Mouse (Mus musculus) stomach, embryonic 14.5 days (tissue): Measurements from ENCODE around the gene Best3. TPM values are rescaled to one million over a fixed set of nuclear protein-coding genes. Genes with fewer than 3 reads are reported as not detected.

Experiments
- ATAC-seq: fragments of 200-750 bp; cut with Nextera tagmentation; 2 replicates; pipeline ENCODE4 v1.8.0; 2017; ENCODE audit warnings: low read depth, moderate TSS enrichment; ENCODE audit not compliant: insufficient number of reproducible peaks, insufficient read depth, low FRiP score
- H3K27ac ChIP-seq: fragments of 300-500 bp; sonication (generic); 2 replicates; pipeline ENCODE4 v1.5.1; 2014; ENCODE audit warnings: mild to moderate bottlenecking, low read length, moderate library complexity, mixed read lengths
- H3K27me3 ChIP-seq: fragments of 300-500 bp; sonication (generic); 2 replicates; pipeline ENCODE4 v1.6.1; 2014; ENCODE audit warnings: low read length, control low read depth, mixed read lengths; ENCODE audit not compliant: control insufficient read depth, insufficient read depth
- H3K36me3 ChIP-seq: fragments of 300-500 bp; sonication (generic); 2 replicates; pipeline ENCODE4 v1.6.1; 2014; ENCODE audit warnings: mild to moderate bottlenecking, control low read depth, low read length, moderate library complexity, mixed read lengths; ENCODE audit not compliant: control insufficient read depth, insufficient read depth
- H3K4me1 ChIP-seq: fragments of 300-500 bp; sonication (generic); 2 replicates; pipeline ENCODE4 v1.6.1; 2014; ENCODE audit warnings: low read length, control low read depth, mixed read lengths; ENCODE audit not compliant: control insufficient read depth, insufficient read depth
- H3K4me2 ChIP-seq: fragments of 300-500 bp; sonication (generic); replicated peaks from 2 replicates; pipeline ENCODE4 v1.6.1; 2014; ENCODE audit warnings: low read depth, low read length, control low read depth
- H3K4me3 ChIP-seq: fragments of 300-500 bp; sonication (generic); 2 replicates; pipeline ENCODE4 v1.5.1; 2014; ENCODE audit warnings: low read depth, low read length, control low read depth
- H3K9ac ChIP-seq: fragments of 300-500 bp; sonication (generic); replicated peaks from 2 replicates; pipeline ENCODE4 v1.6.1; 2014; ENCODE audit warnings: low read depth, mild to moderate bottlenecking, control low read depth, low read length, moderate library complexity, mixed read lengths
- H3K9me3 ChIP-seq: fragments of 300-500 bp; sonication (generic); 2 replicates; pipeline ENCODE4 v1.6.1; 2016; ENCODE audit warnings: low read depth, low read length, control low read depth; ENCODE audit not compliant: control insufficient read depth
- WGBS: fragments of 180-500 bp; shearing (Covaris S2); extraction: QIAGEN DNeasy Blood & Tissue Kit; methylation state at CpG from one replicate; pipeline ENCODE4 v1.1.7; 2014; 5-methylcytosine and 5-hydroxymethylcytosine counted together
- polyA plus RNA-seq: library from polyadenylated mRNA; unstranded; fragments of >200 nt; fragmentation: Nextera tagmentation; extraction: Ambion mirVana; gene quantifications from 2 replicates; pipeline ENCODE4 v1.2.1, GENCODE M21; 2014

The Best3 gene
- polyA plus RNA-seq, 1 experiment from 2014 or later, result not detected

- no peak overlapping the region for H3K9ac ChIP-seq
- 0 out of 2 replicates have a peak, but pooled peaks cover 5% of the 10 kb centered on the region for H3K4me1 ChIP-seq
- no peak overlapping the region for H3K4me3 ChIP-seq
- ATAC-seq, result no peak
- 83% methylated on average over 4 of the region's 4 CpGs for WGBS
- H3K27ac ChIP-seq, result no peak overlapping the region
- H3K27me3 ChIP-seq, result no peaks in the 10 kb centered on the region
- H3K9me3 ChIP-seq, result no peaks in the 10 kb centered on the region
- no peak overlapping the region for H3K4me2 ChIP-seq
- H3K36me3 ChIP-seq, result peaks cover 50% of the 10 kb centered on the region
These were observed 63.1 kb downstream of the Best3 start for GRCm38 (mm10) chr10:117049253-117049652.

GRCm38 (mm10) chr10:117049961-117050597 is 64.0 kb downstream of the Best3 start:
- Histone ChIP-seq H3K4me2 (no peak overlapping the region), H3K27ac (no peak overlapping the region), H3K9me3 (no peaks in the 10 kb centered on the region), H3K27me3 (no peaks in the 10 kb centered on the region), H3K9ac (no peak overlapping the region), H3K36me3 (peaks cover 59% of the 10 kb centered on the region), H3K4me3 (no peak overlapping the region), H3K4me1 (0 out of 2 replicates have a peak, but pooled peaks cover 5% of the 10 kb centered on the region)
- no peak for ATAC-seq
- WGBS, result 86% methylated on average over 4 of the region's 4 CpGs

GRCm38 (mm10) chr10:117055668-117056067 is 69.6 kb downstream of the Best3 start:
- no peak for ATAC-seq
- no peak overlapping the region for H3K9ac ChIP-seq
- H3K4me3 ChIP-seq, result no peak overlapping the region
- H3K27ac ChIP-seq, result no peak overlapping the region
- no peaks in the 10 kb centered on the region for H3K9me3 ChIP-seq
- H3K4me1 ChIP-seq, result no peaks in the 10 kb centered on the region
- H3K36me3 ChIP-seq, result peaks cover 95% of the 10 kb centered on the region
- H3K4me2 ChIP-seq, result no peak overlapping the region
- WGBS, result 87% methylated on average over 4 of the region's 4 CpGs
- no peaks in the 10 kb centered on the region for H3K27me3 ChIP-seq

- WGBS, result 3% methylated on average over 15 of the region's 15 CpGs
- no peak for ATAC-seq
- Histone ChIP-seq H3K4me1 (no peaks in the 10 kb centered on the region), H3K9me3 (no peaks in the 10 kb centered on the region), H3K4me3 (peak overlapping the region; percentile 95), H3K36me3 (peaks cover 38% of the 10 kb centered on the region), H3K4me2 (peak overlapping the region; percentile 92), H3K27me3 (no peaks in the 10 kb centered on the region), H3K9ac (peak overlapping the region; percentile 69), H3K27ac (peak overlapping the region; percentile 93; the same call in 1 of the 2 replicates)
These were observed 76.8 kb downstream of the Best3 start for GRCm38 (mm10) chr10:117062894-117063253.

GRCm38 (mm10) chr10:117063254-117064021 is 77.3 kb downstream of the Best3 start, which contains the start of gene Cct2:
TSS of gene Cct2 (minus strand) at chr10:117063814.
- peak; percentile 94 for ATAC-seq
- WGBS, result under 1% methylated on average over 67 of the region's 68 CpGs

GRCm38 (mm10) chr10:117064076-117064475 is 78.0 kb downstream of the Best3 start:
- ATAC-seq, result peak; percentile 39; the same call in 1 of the 2 replicates
- WGBS, result 7% methylated on average over 7 of the region's 7 CpGs
- no peaks in the 10 kb centered on the region for H3K27me3 ChIP-seq

More at GRCm38 (mm10) chr10:117063254-117064021, 77.3 kb downstream of the Best3 start, which contains the start of gene Cct2:
- peak within 1 kb of the TSS; percentile 92 for H3K4me2 ChIP-seq
- H3K9me3 ChIP-seq, result no peaks in the 10 kb centered on the region
- H3K4me3 ChIP-seq, result peak within 1 kb of the TSS; percentile 95
- H3K27ac ChIP-seq, result peak within 1 kb of the TSS; percentile 93
- H3K4me1 ChIP-seq, result no peaks in the 10 kb centered on the region
- peak within 1 kb of the TSS; percentile 69 for H3K9ac ChIP-seq
- H3K27me3 ChIP-seq, result no peaks in the 10 kb centered on the region
- peaks cover 34% of the 10 kb centered on the region for H3K36me3 ChIP-seq

GRCm38 (mm10) chr10:117069109-117069508 is 83.0 kb downstream of the Best3 start:
- H3K9ac ChIP-seq, result no peak overlapping the region
- H3K27ac ChIP-seq, result no peak overlapping the region
- H3K9me3 ChIP-seq, result no peaks in the 10 kb centered on the region
- no peaks in the 10 kb centered on the region for H3K4me1 ChIP-seq
- no peaks in the 10 kb centered on the region for H3K27me3 ChIP-seq
- peaks cover 23% of the 10 kb centered on the region for H3K36me3 ChIP-seq
- H3K4me2 ChIP-seq, result no peak overlapping the region
- WGBS, result 88% methylated on average over 3 of the region's 3 CpGs
- H3K4me3 ChIP-seq, result no peak overlapping the region
- no peak for ATAC-seq

More at GRCm38 (mm10) chr10:117064076-117064475, 78.0 kb downstream of the Best3 start:
- H3K36me3 ChIP-seq, result peaks cover 28% of the 10 kb centered on the region
- no peak overlapping the region for H3K9ac ChIP-seq
- peak overlapping the region; percentile 58 for H3K27ac ChIP-seq
- no peaks in the 10 kb centered on the region for H3K4me1 ChIP-seq
- peak overlapping the region; percentile 37 for H3K4me2 ChIP-seq
- H3K9me3 ChIP-seq, result no peaks in the 10 kb centered on the region
- H3K4me3 ChIP-seq, result peak overlapping the region; percentile 95

GRCm38 (mm10) chr10:117072191-117072888 is 86.2 kb downstream of the Best3 start:
- Histone ChIP-seq H3K36me3 (peaks cover 45% of the 10 kb centered on the region), H3K4me2 (no peak overlapping the region)
- WGBS, result 91% methylated on average over 18 of the region's 18 CpGs

More at GRCm38 (mm10) chr10:117072191-117072888, 86.2 kb downstream of the Best3 start:
- no peaks in the 10 kb centered on the region for H3K9me3 ChIP-seq
- no peak for ATAC-seq
- no peak overlapping the region for H3K27ac ChIP-seq
- no peak overlapping the region for H3K4me3 ChIP-seq
- no peaks in the 10 kb centered on the region for H3K27me3 ChIP-seq
- H3K4me1 ChIP-seq, result no peaks in the 10 kb centered on the region
- no peak overlapping the region for H3K9ac ChIP-seq
